Mouse (Mus musculus): ENCODE measurements around the gene Art5.

DNA sequence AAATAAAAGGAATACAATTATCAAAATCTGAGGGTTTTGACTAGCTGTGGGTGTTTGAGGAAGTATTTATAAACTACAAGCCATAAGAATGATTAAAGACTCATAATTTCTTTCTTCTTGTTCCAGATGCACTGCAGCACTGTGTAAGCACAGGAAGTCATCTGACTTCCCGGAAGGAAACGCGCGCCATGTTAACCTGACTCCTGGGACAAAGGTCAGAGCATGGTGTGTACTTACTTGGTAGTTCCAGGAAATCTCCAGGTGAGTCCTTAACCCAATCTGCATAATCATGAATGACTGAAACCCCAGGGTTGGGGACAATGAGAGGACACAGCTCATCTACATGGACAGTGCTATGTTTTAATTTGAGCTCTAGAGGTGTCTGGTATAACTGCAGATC, 23.1 kb upstream of the Art5 start:
- TF ChIP-seq GATA1 (IDR thresholded peaks at IDR 0.05; ENCODE audit: low read length): no peak
- TF ChIP-seq TAL1 (IDR thresholded peaks at IDR 0.05; ENCODE audit: low read length): no peak

Data from erythroblast, embryonic 14.5 days (primary cell).